ENCODE assay signal across 8 mouse cellular contexts in the genomic region with DNA sequence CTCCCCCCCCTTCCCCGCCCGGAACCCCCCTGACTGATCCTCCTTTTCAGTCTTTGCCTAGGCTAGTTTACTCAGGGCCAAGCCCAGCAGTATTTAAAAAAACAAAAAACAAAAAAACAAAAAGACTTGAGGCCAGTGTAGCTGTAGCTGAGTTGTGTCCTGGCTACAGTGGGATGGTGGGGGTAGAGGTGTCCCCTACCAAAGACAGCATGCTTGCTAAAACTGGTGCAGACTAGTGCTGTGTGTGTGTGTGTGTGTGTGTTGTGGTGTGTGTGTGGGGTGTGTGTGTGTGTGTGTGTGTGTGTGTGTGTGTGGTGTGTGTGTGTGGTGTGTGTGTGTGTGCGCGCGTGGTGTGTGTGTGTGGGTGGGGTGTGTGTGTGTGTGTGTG. TPM values are rescaled to one million over a fixed set of nuclear protein-coding genes. Genes with fewer than 3 reads are reported as not detected.
DNase-seq lines count a peak whose midpoint lies in the region; ATAC-seq and TF ChIP-seq lines count a peak whose summit lies in the region.

No protein-coding gene starts in this region.

- H3K4me2 ChIP-seq in kidney, postnatal 0 days (ENCODE audit: low read length) = peak overlapping the region; percentile 70
- H3K4me2 ChIP-seq in forebrain, embryonic 11.5 days (ENCODE audit: low read depth, low read length, severe bottlenecking) = peak overlapping the region; percentile 95
- peak overlapping the region; percentile 100 for H3K4me2 ChIP-seq in intestine, embryonic 16.5 days (ENCODE audit: low read depth, low read length)
- peak overlapping the region; percentile 93 for H3K4me2 ChIP-seq in neural tube, embryonic 12.5 days (replicated peaks)

- H3K4me1 ChIP-seq in kidney, postnatal 0 days (replicated peaks; ENCODE audit: insufficient read depth, low read length) = 0 out of 2 replicates have a peak, but pooled peaks cover 11% of the 10 kb centered on the region
- H3K4me1 ChIP-seq in forebrain, embryonic 11.5 days (replicated peaks; ENCODE audit: control insufficient read depth, insufficient read depth, low read length) = no peaks in the 10 kb centered on the region; the same call in 1 of the 2 replicates
- H3K4me1 ChIP-seq in intestine, embryonic 16.5 days (ENCODE audit: control insufficient read depth, insufficient read depth, low read length) = no peaks in the 10 kb centered on the region
- H3K4me1 ChIP-seq in neural tube, embryonic 12.5 days = no peaks in the 10 kb centered on the region

- no peak for DNase-seq in kidney, postnatal 0 days (ENCODE audit: low spot score)
- DNase-seq in kidney, postnatal 36 days = no peak
- peak; percentile 50 for DNase-seq in forebrain, embryonic 11.5 days (ENCODE audit: low spot score)
- DNase-seq in spleen, postnatal 36 days (ENCODE audit: low spot score in 2 of 2) = no peak
- DNase-seq in adipocyte (ENCODE audit: low spot score) = no peak
- no peak for DNase-seq in left cerebral cortex, postnatal 25 days (ENCODE audit: low spot score in 2 of 2)

- WGBS in kidney, postnatal 0 days = 32% methylated on average over 5 of the region's 5 CpGs
- 35% methylated on average over 4 of the region's 5 CpGs for WGBS in forebrain, embryonic 11.5 days
- 38% methylated on average over 5 of the region's 5 CpGs for WGBS in intestine, embryonic 16.5 days
- 19% methylated on average over 5 of the region's 5 CpGs for WGBS in neural tube, embryonic 12.5 days

- no peaks in the 10 kb centered on the region for H3K27me3 ChIP-seq in kidney, postnatal 0 days (ENCODE audit: insufficient read depth, low read length)
- no peaks in the 10 kb centered on the region; the same call in 1 of the 2 replicates for H3K27me3 ChIP-seq in forebrain, embryonic 11.5 days (ENCODE audit: control insufficient read depth, insufficient read depth, low read length)
- H3K27me3 ChIP-seq in intestine, embryonic 16.5 days (replicated peaks; ENCODE audit: control insufficient read depth, insufficient read depth, low read length) = peaks cover 7% of the 10 kb centered on the region; the same call in 1 of the 2 replicates
- H3K27me3 ChIP-seq in neural tube, embryonic 12.5 days (replicated peaks) = no peaks in the 10 kb centered on the region

- H3K9me3 ChIP-seq in kidney, postnatal 0 days (replicated peaks; ENCODE audit: low read length) = no peaks in the 10 kb centered on the region
- H3K9me3 ChIP-seq in forebrain, embryonic 11.5 days (ENCODE audit: control insufficient read depth, low read length) = no peaks in the 10 kb centered on the region
- H3K9me3 ChIP-seq in intestine, embryonic 16.5 days (ENCODE audit: control insufficient read depth, low read length) = no peaks in the 10 kb centered on the region
- no peaks in the 10 kb centered on the region for H3K9me3 ChIP-seq in neural tube, embryonic 12.5 days

- H3K9ac ChIP-seq in kidney, postnatal 0 days (ENCODE audit: low read depth, low read length) = no peak overlapping the region
- H3K9ac ChIP-seq in forebrain, embryonic 11.5 days (ENCODE audit: low read length) = peak overlapping the region; percentile 75
- H3K9ac ChIP-seq in intestine, embryonic 16.5 days (ENCODE audit: low read depth, low read length) = no peak overlapping the region
- H3K9ac ChIP-seq in neural tube, embryonic 12.5 days = peak overlapping the region; percentile 81; the same call in 1 of the 2 replicates

- peak overlapping the region; percentile 87 for H3K27ac ChIP-seq in kidney, postnatal 0 days
- H3K27ac ChIP-seq in forebrain, embryonic 11.5 days (ENCODE audit: low read depth, low read length) = no peak overlapping the region
- no peak overlapping the region for H3K27ac ChIP-seq in intestine, embryonic 16.5 days (ENCODE audit: low read length)
- H3K27ac ChIP-seq in neural tube, embryonic 12.5 days = no peak overlapping the region

- ATAC-seq in kidney, postnatal 0 days (replicated peaks; ENCODE audit: low FRiP score, low read depth) = no peak; the same call in 1 of the 2 replicates
- ATAC-seq in forebrain, embryonic 11.5 days (replicated peaks; ENCODE audit: low FRiP score) = no peak
- ATAC-seq in intestine, embryonic 16.5 days = no peak; the same call in 1 of the 2 replicates
- no peak; the same call in 1 of the 2 replicates for ATAC-seq in neural tube, embryonic 12.5 days (ENCODE audit: low FRiP score, low read depth)

- no peak for TF ChIP-seq CTCF in kidney, postnatal 0 days (IDR thresholded peaks at IDR 0.05; ENCODE audit: low read depth)

- H3K36me3 ChIP-seq in kidney, postnatal 0 days (ENCODE audit: insufficient read depth, low read length) = no peaks in the 10 kb centered on the region
- H3K36me3 ChIP-seq in forebrain, embryonic 11.5 days (ENCODE audit: control insufficient read depth, insufficient read depth, low read length) = no peaks in the 10 kb centered on the region
- H3K36me3 ChIP-seq in intestine, embryonic 16.5 days (ENCODE audit: control insufficient read depth, insufficient read depth, low read length) = no peaks in the 10 kb centered on the region
- no peaks in the 10 kb centered on the region for H3K36me3 ChIP-seq in neural tube, embryonic 12.5 days

- H3K4me3 ChIP-seq in kidney, postnatal 0 days (replicated peaks; ENCODE audit: low read depth, low read length) = peak overlapping the region; percentile 59; the same call in 1 of the 2 replicates
- H3K4me3 ChIP-seq in forebrain, embryonic 11.5 days (ENCODE audit: low read depth, low read length) = peak overlapping the region; percentile 59
- peak overlapping the region; percentile 67; the same call in 1 of the 2 replicates for H3K4me3 ChIP-seq in intestine, embryonic 16.5 days (ENCODE audit: low read length)
- peak overlapping the region; percentile 64 for H3K4me3 ChIP-seq in neural tube, embryonic 12.5 days

- intact Hi-C loops in left cerebral cortex, postnatal 25 days (cut with DNase I) = loop anchor here (2.0 to 10.0 kb wide), 3 partner anchors 36 to 292 kb away; a partner anchor contains a TSS

RNA-seq across cellular contexts. Expression of a gene that starts 0.5 kb away (rescaled TPM):
- polyA plus RNA-seq in kidney, postnatal 0 days (2015; fragmentation: Nextera tagmentation; extraction: Ambion mirVana) = 17.3 and 20.8 TPM in 2 replicates
- 1.8 and 2.0 TPM in 2 replicates for polyA plus RNA-seq in forebrain, embryonic 11.5 days (2014; fragmentation: Nextera tagmentation; extraction: Ambion mirVana)
- polyA plus RNA-seq in intestine, embryonic 16.5 days (2015; fragmentation: Nextera tagmentation; extraction: Ambion mirVana) = 0.82 and 0.98 TPM in 2 replicates
- 2.0 and 2.8 TPM in 2 replicates for polyA plus RNA-seq in neural tube, embryonic 12.5 days (2016; fragmentation: Nextera tagmentation; extraction: Ambion mirVana)
- total RNA-seq in left cerebral cortex, postnatal 25 days (2021) = 10 to 100 TPM; 41.0 to 42.0 TPM

Comparison
In these comparisons a context has a peak if more than half of its experiments do, and no peak if none do; other contexts are left out.
1. H3K9ac ChIP-seq: peak in forebrain, embryonic 11.5 days (single experiment) and neural tube, embryonic 12.5 days (single experiment); none in kidney, postnatal 0 days (single experiment) and intestine, embryonic 16.5 days (single experiment).
2. Peak in every context shown above with its lines, with median percentiles within 50 percentile points of each other: H3K4me2 ChIP-seq and H3K4me3 ChIP-seq.